Mouse (Mus musculus): ENCODE measurements around the gene Shisal2a.

The Shisal2a gene

GRCm38 (mm10) chr4:108383183-108383714 is at the start of gene Shisal2a:
TSS of gene Shisal2a (minus strand) at chr4:108383349.
- DNase-seq (ENCODE audit: low read depth, low spot score), result no peak

- no peak for DNase-seq (ENCODE audit: low read depth, low spot score)
Observed at GRCm38 (mm10) chr4:108431561-108431936, 48.4 kb upstream of the Shisal2a start.

- DNase-seq (ENCODE audit: low read depth, low spot score), result no peak
Observed at GRCm38 (mm10) chr4:108430656-108431560, 47.8 kb upstream of the Shisal2a start.

- DNase-seq (ENCODE audit: low read depth, low spot score), result no peak
Observed at GRCm38 (mm10) chr4:108428341-108428721, 45.2 kb upstream of the Shisal2a start.

GRCm38 (mm10) chr4:108427719-108428340 is 44.7 kb upstream of the Shisal2a start:
- DNase-seq (ENCODE audit: low read depth, low spot score), result no peak

GRCm38 (mm10) chr4:108424587-108424986 is 41.4 kb upstream of the Shisal2a start:
- DNase-seq (ENCODE audit: low read depth, low spot score), result no peak

GRCm38 (mm10) chr4:108407621-108408020 is 24.5 kb upstream of the Shisal2a start:
- DNase-seq (ENCODE audit: low read depth, low spot score), result no peak

- no peak for DNase-seq (ENCODE audit: low read depth, low spot score)
Observed at GRCm38 (mm10) chr4:108406861-108407401, 23.8 kb upstream of the Shisal2a start, which contains the start of gene Gpx7. TSS of gene Gpx7 (minus strand) at chr4:108406961.

- DNase-seq (ENCODE audit: low read depth, low spot score), result peak; percentile 63
Observed at GRCm38 (mm10) chr4:108406138-108406860, 23.1 kb upstream of the Shisal2a start.

GRCm38 (mm10) chr4:108405766-108406137 is 22.6 kb upstream of the Shisal2a start:
- no peak for DNase-seq (ENCODE audit: low read depth, low spot score)

GRCm38 (mm10) chr4:108403861-108404635 is 20.9 kb upstream of the Shisal2a start:
- DNase-seq (ENCODE audit: low read depth, low spot score), result no peak

GRCm38 (mm10) chr4:108400395-108400794 is 17.2 kb upstream of the Shisal2a start:
- DNase-seq (ENCODE audit: low read depth, low spot score), result peak; percentile 31

GRCm38 (mm10) chr4:108394236-108394635 is 11.1 kb upstream of the Shisal2a start:
- DNase-seq (ENCODE audit: low read depth, low spot score), result no peak

- DNase-seq (ENCODE audit: low read depth, low spot score), result no peak
Observed at GRCm38 (mm10) chr4:108392558-108392957, 9.4 kb upstream of the Shisal2a start.

- DNase-seq (ENCODE audit: low read depth, low spot score), result no peak
Observed at GRCm38 (mm10) chr4:108391124-108391523, 8.0 kb upstream of the Shisal2a start.

- no peak for DNase-seq (ENCODE audit: low read depth, low spot score)
Observed at GRCm38 (mm10) chr4:108388741-108389140, 5.6 kb upstream of the Shisal2a start.

GRCm38 (mm10) chr4:108387681-108388253 is 4.6 kb upstream of the Shisal2a start:
- DNase-seq (ENCODE audit: low read depth, low spot score), result peak; percentile 64

- no peak for DNase-seq (ENCODE audit: low read depth, low spot score)
Observed at GRCm38 (mm10) chr4:108387106-108387505, 4.0 kb upstream of the Shisal2a start.

GRCm38 (mm10) chr4:108386087-108386486 is 2.9 kb upstream of the Shisal2a start:
- peak; percentile 25 for DNase-seq (ENCODE audit: low read depth, low spot score)

GRCm38 (mm10) chr4:108380146-108380545 is 3.0 kb downstream of the Shisal2a start:
- no peak for DNase-seq (ENCODE audit: low read depth, low spot score)
